Mouse (Mus musculus): ENCODE results near the gene Hist1h3g. TPM values are rescaled to one million over a fixed set of nuclear protein-coding genes. Genes with fewer than 3 reads are reported as not detected.
A peak's percentile ranks its signal among the peaks of the same experiment; 100 is the strongest.

The Hist1h3g gene
- total and polyA plus RNA-seq, 2 experiments from 2014 or later: 2.4 to 709 TPM

DNA sequence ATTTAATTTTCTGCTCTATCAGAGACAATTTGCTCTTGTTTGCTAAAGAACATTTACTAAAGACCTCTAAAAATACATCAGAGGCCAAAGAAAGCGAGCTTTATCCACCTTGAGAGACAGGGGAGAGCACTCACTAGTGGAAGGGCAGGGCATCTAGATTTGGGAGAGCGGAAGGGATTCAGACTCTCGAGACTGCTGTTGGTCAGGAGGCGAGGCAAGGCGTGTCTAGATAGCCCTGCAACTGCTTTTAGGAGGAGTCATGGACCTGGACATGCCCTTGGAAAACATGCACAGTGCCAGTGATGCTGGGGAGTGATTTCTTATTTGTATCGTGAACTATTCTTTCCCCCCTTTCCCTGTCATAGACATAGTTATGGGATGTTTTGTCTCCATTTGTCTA is 39.7 kb upstream of the Hist1h3g start:
- Histone ChIP-seq H3K4me1 (ENCODE audit: control insufficient read depth, insufficient read depth) (no peaks in the 10 kb centered on the region), H3K4me3 (ENCODE audit: low read depth, low read length) (no peak overlapping the region), H3K27me3 (ENCODE audit: control insufficient read depth, insufficient read depth, low read length) (no peaks in the 10 kb centered on the region), H3K9ac (replicated peaks; ENCODE audit: low read depth, low read length) (no peak overlapping the region), H3K9me3 (replicated peaks; ENCODE audit: control insufficient read depth, low read length) (no peaks in the 10 kb centered on the region), H3K27ac (ENCODE audit: low read depth) (no peak overlapping the region), H3K36me3 (replicated peaks; ENCODE audit: control insufficient read depth, insufficient read depth, low read length) (no peaks in the 10 kb centered on the region), H3K4me2 (ENCODE audit: low read depth, low read length) (no peak overlapping the region)
- TF ChIP-seq EP300 (IDR thresholded peaks at IDR 0.05; ENCODE audit: low read depth) (no peak), CTCF (IDR thresholded peaks at IDR 0.05; ENCODE audit: low read depth) (no peak)
- ATAC-seq (ENCODE audit: insufficient read depth, low read depth): no peak
- DNase-seq (ENCODE audit: low spot score): no peak
- WGBS: 79% methylated on average over 6 of the region's 6 CpGs

GRCm38 (mm10) chr13:23497656-23498321 is 37.4 kb upstream of the Hist1h3g start:
- Histone ChIP-seq H3K4me1 (ENCODE audit: control insufficient read depth, insufficient read depth) (0 out of 2 replicates have a peak, but pooled peaks cover 3% of the 10 kb centered on the region), H3K27me3 (ENCODE audit: control insufficient read depth, insufficient read depth, low read length) (no peaks in the 10 kb centered on the region), H3K27ac (ENCODE audit: low read depth) (no peak overlapping the region), H3K36me3 (replicated peaks; ENCODE audit: control insufficient read depth, insufficient read depth, low read length) (no peaks in the 10 kb centered on the region), H3K9ac (replicated peaks; ENCODE audit: low read depth, low read length) (no peak overlapping the region), H3K9me3 (replicated peaks; ENCODE audit: control insufficient read depth, low read length) (no peaks in the 10 kb centered on the region), H3K4me3 (ENCODE audit: low read depth, low read length) (peak overlapping the region; percentile 24), H3K4me2 (ENCODE audit: low read depth, low read length) (peak overlapping the region; percentile 50)
- TF ChIP-seq CTCF (IDR thresholded peaks at IDR 0.05; ENCODE audit: low read depth): no peak
- TF ChIP-seq EP300 (IDR thresholded peaks at IDR 0.05; ENCODE audit: low read depth): no peak
- ATAC-seq (ENCODE audit: insufficient read depth, low read depth) (no peak), DNase-seq (ENCODE audit: low spot score) (no peak)
- 17% methylated on average over 19 of the region's 19 CpGs for WGBS

DNA sequence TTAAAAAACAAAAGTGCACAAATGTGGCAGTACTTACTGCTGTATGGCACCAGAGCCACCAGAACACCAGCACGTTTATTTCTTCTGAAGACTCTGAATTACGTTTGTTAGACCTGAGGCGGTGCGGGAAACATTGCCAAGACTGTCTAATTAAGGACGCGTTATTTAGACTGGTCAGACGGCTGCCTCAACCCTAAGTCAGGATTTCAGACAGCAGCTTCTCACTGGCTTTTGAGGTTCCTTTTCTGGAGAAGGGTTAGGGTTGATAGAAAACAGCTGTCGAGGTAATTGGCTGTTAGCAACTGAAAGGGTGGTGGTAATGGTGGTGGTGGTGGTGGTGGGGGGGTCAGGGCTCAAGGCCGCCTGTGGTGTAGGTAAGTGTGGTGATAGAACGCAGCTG is 36.6 kb upstream of the Hist1h3g start:
- peak overlapping the region; percentile 50 for H3K4me2 ChIP-seq (ENCODE audit: low read depth, low read length)
- no peaks in the 10 kb centered on the region for H3K27me3 ChIP-seq (ENCODE audit: control insufficient read depth, insufficient read depth, low read length)
- no peak overlapping the region for H3K27ac ChIP-seq (ENCODE audit: low read depth)
- H3K4me3 ChIP-seq (ENCODE audit: low read depth, low read length): peak overlapping the region; percentile 24
- no peak for ATAC-seq (ENCODE audit: insufficient read depth, low read depth)
- 8% methylated on average over 10 of the region's 10 CpGs for WGBS
- H3K9me3 ChIP-seq (replicated peaks; ENCODE audit: control insufficient read depth, low read length): no peaks in the 10 kb centered on the region
- no peak for TF ChIP-seq EP300 (IDR thresholded peaks at IDR 0.05; ENCODE audit: low read depth)
- TF ChIP-seq CTCF (IDR thresholded peaks at IDR 0.05; ENCODE audit: low read depth): no peak
- 0 out of 2 replicates have a peak, but pooled peaks cover 4% of the 10 kb centered on the region for H3K4me1 ChIP-seq (ENCODE audit: control insufficient read depth, insufficient read depth)
- DNase-seq (ENCODE audit: low spot score): no peak
- no peak overlapping the region for H3K9ac ChIP-seq (replicated peaks; ENCODE audit: low read depth, low read length)
- no peaks in the 10 kb centered on the region for H3K36me3 ChIP-seq (replicated peaks; ENCODE audit: control insufficient read depth, insufficient read depth, low read length)

- ATAC-seq (ENCODE audit: insufficient read depth, low read depth) (no peak), DNase-seq (ENCODE audit: low spot score) (no peak)
- no peak overlapping the region for H3K9ac ChIP-seq (replicated peaks; ENCODE audit: low read depth, low read length)
- 39% methylated on average over 7 of the region's 7 CpGs for WGBS
- H3K36me3 ChIP-seq (replicated peaks; ENCODE audit: control insufficient read depth, insufficient read depth, low read length): no peaks in the 10 kb centered on the region
- no peaks in the 10 kb centered on the region for H3K9me3 ChIP-seq (replicated peaks; ENCODE audit: control insufficient read depth, low read length)
- H3K4me2 ChIP-seq (ENCODE audit: low read depth, low read length): no peak overlapping the region
- H3K27me3 ChIP-seq (ENCODE audit: control insufficient read depth, insufficient read depth, low read length): no peaks in the 10 kb centered on the region
- H3K27ac ChIP-seq (ENCODE audit: low read depth): no peak overlapping the region
- no peak overlapping the region for H3K4me3 ChIP-seq (ENCODE audit: low read depth, low read length)
- 0 out of 2 replicates have a peak, but pooled peaks cover 9% of the 10 kb centered on the region for H3K4me1 ChIP-seq (ENCODE audit: control insufficient read depth, insufficient read depth)
- no peak for TF ChIP-seq CTCF (IDR thresholded peaks at IDR 0.05; ENCODE audit: low read depth)
- TF ChIP-seq EP300 (IDR thresholded peaks at IDR 0.05; ENCODE audit: low read depth): no peak
Measured at GRCm38 (mm10) chr13:23499943-23500342, 35.3 kb upstream of the Hist1h3g start.

DNA sequence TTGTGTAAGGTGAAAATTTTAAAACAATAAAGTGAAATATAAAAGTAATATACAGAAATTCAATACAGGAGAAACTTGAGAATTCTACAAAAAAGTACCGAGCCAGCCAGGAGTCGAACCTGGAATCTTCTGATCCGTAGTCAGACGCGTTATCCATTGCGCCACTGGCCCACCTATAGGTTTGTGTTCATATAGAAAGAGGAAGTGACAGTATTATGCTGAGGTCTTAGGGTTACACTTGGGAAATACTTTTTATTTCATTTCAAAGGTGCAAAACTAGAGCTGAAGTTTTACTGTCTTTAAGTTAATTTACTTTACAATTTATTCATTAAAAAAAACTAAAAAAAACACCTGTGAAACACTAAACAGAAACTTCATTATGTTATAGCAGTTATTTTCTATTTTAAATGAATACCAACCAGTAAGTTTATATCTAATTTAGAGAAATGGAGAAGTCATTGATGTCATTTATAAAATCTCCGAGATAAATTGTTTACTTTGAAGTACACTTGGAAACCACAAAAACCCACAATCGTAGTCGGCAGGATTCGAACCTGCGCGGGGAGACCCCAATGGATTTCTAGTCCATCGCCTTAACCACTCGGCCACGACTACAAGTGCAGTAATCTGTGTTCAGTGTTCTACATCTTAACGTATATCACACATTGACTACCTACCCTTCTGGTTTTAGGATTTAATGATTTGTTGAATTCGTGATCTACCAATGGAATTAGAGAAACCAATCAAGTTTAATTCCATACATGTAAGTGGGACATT is 34.6 kb upstream of the Hist1h3g start:
- Histone ChIP-seq H3K4me2 (ENCODE audit: low read depth, low read length) (no peak overlapping the region), H3K27ac (ENCODE audit: low read depth) (no peak overlapping the region), H3K9me3 (replicated peaks; ENCODE audit: control insufficient read depth, low read length) (no peaks in the 10 kb centered on the region), H3K9ac (replicated peaks; ENCODE audit: low read depth, low read length) (no peak overlapping the region), H3K27me3 (ENCODE audit: control insufficient read depth, insufficient read depth, low read length) (no peaks in the 10 kb centered on the region), H3K36me3 (replicated peaks; ENCODE audit: control insufficient read depth, insufficient read depth, low read length) (no peaks in the 10 kb centered on the region), H3K4me3 (ENCODE audit: low read depth, low read length) (no peak overlapping the region), H3K4me1 (ENCODE audit: control insufficient read depth, insufficient read depth) (0 out of 2 replicates have a peak, but pooled peaks cover 12% of the 10 kb centered on the region)
- WGBS: 9% methylated on average over 17 of the region's 17 CpGs
- no peak for ATAC-seq (ENCODE audit: insufficient read depth, low read depth)
- no peak for DNase-seq (ENCODE audit: low spot score)
- TF ChIP-seq CTCF (IDR thresholded peaks at IDR 0.05; ENCODE audit: low read depth) (no peak), EP300 (IDR thresholded peaks at IDR 0.05; ENCODE audit: low read depth) (no peak)
